Mouse (Mus musculus) liver, adult 2 months (tissue): ENCODE measurements around the gene Man1c1.

ENCODE experiments used
- CTCF ChIP-seq: fragments of 200-500 bp; IDR thresholded peaks from 2 replicates; pipeline ENCODE4 v1.5.1; 2011; ENCODE audit warnings: low read depth, low read length, control low read depth
- POLR2A ChIP-seq: fragments of 200-500 bp; IDR thresholded peaks from 2 replicates; pipeline ENCODE4 v1.6.1; 2011; ENCODE audit warnings: low read length, control low read depth; ENCODE audit not compliant: insufficient read depth; ENCODE audit errors: extremely low read depth

DNA sequence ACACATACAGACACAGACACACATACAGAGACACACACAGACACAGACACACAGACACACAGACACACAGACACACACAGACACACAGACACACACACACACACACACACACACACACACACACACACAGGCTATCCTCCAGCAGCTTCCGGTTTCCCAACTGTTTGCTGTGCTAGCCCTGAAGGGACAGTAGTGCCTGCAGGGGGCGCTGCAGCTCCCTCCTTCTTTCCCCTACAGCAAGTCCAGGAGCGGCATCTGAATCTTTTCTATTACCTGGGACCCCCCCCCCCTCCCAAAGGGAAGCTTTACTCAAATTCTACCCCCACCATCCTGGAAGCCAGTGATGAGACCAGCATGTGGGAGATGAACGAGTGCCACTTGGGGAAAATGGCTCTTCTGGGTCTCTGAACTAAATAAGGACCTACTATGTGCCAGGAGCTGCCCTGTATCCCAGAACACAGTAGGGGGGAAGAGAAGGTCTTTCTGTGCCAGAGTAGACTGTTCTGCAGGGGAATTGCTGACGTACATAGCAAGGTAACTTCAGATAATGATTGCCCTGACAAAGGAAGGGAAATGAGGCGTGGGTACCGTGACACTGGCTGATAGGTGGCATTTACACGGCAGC lies 148.0 kb downstream of the Man1c1 start:
- TF ChIP-seq CTCF (peak; percentile 46), POLR2A (no peak)
